Mouse (Mus musculus): ENCODE data around the gene B3galt6. TPM values are rescaled to one million over a fixed set of nuclear protein-coding genes. Genes with fewer than 3 reads are reported as not detected.

The B3galt6 gene
- polyA plus RNA-seq, 1 experiment = 6.6 TPM

DNA sequence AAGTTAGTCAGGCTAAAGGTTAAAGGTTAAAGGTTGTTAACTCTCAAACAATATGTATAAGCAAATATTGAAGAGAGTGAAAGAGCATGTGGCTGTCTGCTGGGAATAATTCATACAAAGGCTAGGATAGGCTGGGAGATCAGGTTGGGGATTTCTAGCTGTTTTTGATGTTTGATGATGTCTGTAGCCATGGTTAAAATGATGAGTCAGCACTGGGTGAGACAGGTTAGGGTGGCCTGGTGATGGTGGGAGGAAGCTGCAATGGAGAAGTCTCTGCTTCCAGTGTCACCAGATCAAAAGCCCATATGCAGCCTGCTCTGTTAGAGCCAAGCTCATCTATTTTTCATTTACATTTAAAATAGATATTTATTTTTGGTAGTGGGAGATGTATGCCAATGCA lies 45.4 kb downstream of the B3galt6 start:
- Histone ChIP-seq H3K4me3 (ENCODE audit: insufficient read depth, poor library complexity, severe bottlenecking) (no peak overlapping the region), H3K27me3 (ENCODE audit: control insufficient read depth, insufficient read depth, insufficient read length) (no peaks in the 10 kb centered on the region), H3K79me3 (ENCODE audit: low read depth) (peaks cover 57% of the 10 kb centered on the region), H3ac (ENCODE audit: control insufficient read depth, insufficient read length, low read depth) (no peak overlapping the region), H3K36me3 (ENCODE audit: control insufficient read depth, insufficient read depth) (peaks cover 57% of the 10 kb centered on the region), H3K79me2 (ENCODE audit: control insufficient read depth, insufficient read depth) (peaks cover 91% of the 10 kb centered on the region)
- no peak for TF ChIP-seq CEBPB (IDR thresholded peaks at IDR 0.05; ENCODE audit: low read depth)
- TF ChIP-seq MYOG (IDR thresholded peaks at IDR 0.05; ENCODE audit: control insufficient read depth, extremely low read depth, insufficient read length) = no peak
- no peak for TF ChIP-seq CTCF (IDR thresholded peaks at IDR 0.05; ENCODE audit: control insufficient read depth, insufficient read depth, insufficient read length)
- no peak for TF ChIP-seq MYOD1 (IDR thresholded peaks at IDR 0.05; ENCODE audit: control insufficient read depth, insufficient read length, low read depth)

DNA sequence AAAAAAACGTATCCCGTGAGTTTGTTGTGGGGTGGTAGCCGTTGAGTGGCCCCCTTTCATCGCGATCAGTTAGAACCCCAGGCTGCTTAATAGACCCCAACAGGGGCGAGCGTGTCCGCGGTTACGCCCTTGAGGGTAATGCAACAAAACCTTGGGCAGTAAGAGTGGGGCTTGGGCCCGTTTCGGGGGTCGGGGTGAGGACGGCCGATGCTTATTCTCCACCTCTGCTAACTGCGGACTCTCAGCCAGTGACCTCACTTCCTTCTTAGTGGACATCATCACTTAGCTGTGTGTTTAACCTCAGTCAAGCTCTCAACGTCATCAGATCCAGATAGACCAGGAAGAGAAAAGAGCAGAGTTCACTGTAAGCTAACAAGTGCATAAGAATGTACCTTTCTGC lies 48.2 kb downstream of the B3galt6 start:
- H3ac ChIP-seq (ENCODE audit: control insufficient read depth, insufficient read length, low read depth) = peak overlapping the region; percentile 94
- peaks cover 28% of the 10 kb centered on the region for H3K36me3 ChIP-seq (ENCODE audit: control insufficient read depth, insufficient read depth)
- peaks cover 64% of the 10 kb centered on the region for H3K79me2 ChIP-seq (ENCODE audit: control insufficient read depth, insufficient read depth)
- H3K27me3 ChIP-seq (ENCODE audit: control insufficient read depth, insufficient read depth, insufficient read length) = no peaks in the 10 kb centered on the region
- TF ChIP-seq FOSL1 (IDR thresholded peaks at IDR 0.05; ENCODE audit: insufficient read depth, low read length, poor library complexity, severe bottlenecking) (no peak), MYOG (IDR thresholded peaks at IDR 0.05; ENCODE audit: control insufficient read depth, extremely low read depth, insufficient read length) (no peak), CTCF (IDR thresholded peaks at IDR 0.05; ENCODE audit: control insufficient read depth, insufficient read depth, insufficient read length) (no peak), MAX (IDR thresholded peaks at IDR 0.05) (no peak), MYOD1 (IDR thresholded peaks at IDR 0.05; ENCODE audit: control insufficient read depth, insufficient read length, low read depth) (no peak), USF1 (IDR thresholded peaks at IDR 0.05; ENCODE audit: low read depth) (no peak), CEBPB (IDR thresholded peaks at IDR 0.05; ENCODE audit: low read depth) (no peak)
- peaks cover 49% of the 10 kb centered on the region for H3K79me3 ChIP-seq (ENCODE audit: low read depth)
- peak overlapping the region; percentile 92 for H3K4me3 ChIP-seq (ENCODE audit: insufficient read depth, poor library complexity, severe bottlenecking)

DNA sequence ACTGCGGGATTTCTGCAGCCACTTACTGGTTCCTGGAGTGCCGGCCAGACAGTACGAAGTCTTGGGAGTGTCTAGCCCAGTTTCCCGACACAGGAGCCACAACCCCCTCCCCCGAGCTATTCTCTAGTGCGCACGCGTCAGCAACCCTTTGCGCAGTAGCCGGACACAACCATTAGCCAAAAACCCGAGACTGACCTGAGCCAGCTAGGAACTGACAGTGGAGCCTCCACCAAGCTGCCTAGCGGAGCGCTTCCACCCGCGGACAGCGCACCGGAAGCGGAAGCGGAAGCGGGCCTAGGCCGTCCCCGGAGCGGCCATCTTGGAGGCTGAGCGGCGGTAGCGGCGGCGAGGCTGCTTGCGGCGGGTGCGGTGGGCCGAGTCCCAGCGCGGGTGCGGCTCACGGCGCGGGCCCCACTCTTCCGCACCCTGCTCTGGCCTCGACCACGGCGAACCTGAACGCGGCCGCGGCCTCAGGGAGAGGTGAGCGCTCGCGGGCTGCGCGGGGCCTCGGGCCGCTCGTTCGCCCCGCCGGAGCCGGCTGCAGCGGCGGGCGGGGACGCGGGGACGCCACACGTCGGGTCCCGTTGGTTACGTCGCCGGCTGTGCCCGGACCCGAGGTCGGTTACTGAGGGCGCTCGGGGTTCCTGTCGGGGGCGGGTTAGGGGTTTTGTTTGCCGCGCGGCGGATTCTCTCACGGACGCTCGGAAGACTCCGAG lies 48.8 kb downstream of the B3galt6 start, which contains the start of gene Ube2j2:
Gene Ube2j2, plus strand, starts transcription at position 298 of the 716 bp plus-strand sequence.
- no peaks in the 10 kb centered on the region for H3K27me3 ChIP-seq (ENCODE audit: control insufficient read depth, insufficient read depth, insufficient read length)
- peak within 1 kb of the TSS; percentile 94 for H3ac ChIP-seq (ENCODE audit: control insufficient read depth, insufficient read length, low read depth)
- TF ChIP-seq MYOG (IDR thresholded peaks at IDR 0.05; ENCODE audit: control insufficient read depth, extremely low read depth, insufficient read length) = no peak
- peak; percentile 66 for TF ChIP-seq MAX (IDR thresholded peaks at IDR 0.05)
- peaks cover 23% of the 10 kb centered on the region for H3K36me3 ChIP-seq (ENCODE audit: control insufficient read depth, insufficient read depth)
- H3K79me2 ChIP-seq (ENCODE audit: control insufficient read depth, insufficient read depth) = peaks cover 58% of the 10 kb centered on the region
- H3K4me3 ChIP-seq (ENCODE audit: insufficient read depth, poor library complexity, severe bottlenecking) = peak within 1 kb of the TSS; percentile 92
- peaks cover 45% of the 10 kb centered on the region for H3K79me3 ChIP-seq (ENCODE audit: low read depth)

DNA sequence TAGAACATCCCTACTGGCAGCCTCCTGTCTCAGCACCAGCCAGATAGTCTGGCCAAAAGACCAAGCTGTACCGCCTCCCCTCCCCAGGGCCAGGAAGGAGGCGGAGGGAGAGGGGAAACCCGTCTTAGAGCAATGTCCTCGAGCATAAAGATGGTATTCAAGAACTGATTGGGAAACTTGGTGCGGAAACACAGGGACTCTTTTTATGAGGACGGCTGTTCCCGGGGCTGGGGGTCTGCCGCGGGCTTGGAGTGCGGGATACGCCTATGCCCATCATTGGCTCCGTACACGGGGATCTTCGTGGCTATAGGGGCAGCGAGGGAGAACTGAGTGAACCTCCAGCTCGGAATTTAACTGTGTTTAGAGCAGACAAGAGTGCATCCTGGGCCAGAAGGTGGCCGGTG lies 49.4 kb downstream of the B3galt6 start:
- TF ChIP-seq MAX (IDR thresholded peaks at IDR 0.05) (no peak), MYOD1 (IDR thresholded peaks at IDR 0.05; ENCODE audit: control insufficient read depth, insufficient read length, low read depth) (no peak), FOSL1 (IDR thresholded peaks at IDR 0.05; ENCODE audit: insufficient read depth, low read length, poor library complexity, severe bottlenecking) (no peak), CEBPB (IDR thresholded peaks at IDR 0.05; ENCODE audit: low read depth) (no peak), CTCF (IDR thresholded peaks at IDR 0.05; ENCODE audit: control insufficient read depth, insufficient read depth, insufficient read length) (no peak), MYOG (IDR thresholded peaks at IDR 0.05; ENCODE audit: control insufficient read depth, extremely low read depth, insufficient read length) (no peak), USF1 (IDR thresholded peaks at IDR 0.05; ENCODE audit: low read depth) (no peak)
- Histone ChIP-seq H3K79me2 (ENCODE audit: control insufficient read depth, insufficient read depth) (peaks cover 51% of the 10 kb centered on the region), H3K36me3 (ENCODE audit: control insufficient read depth, insufficient read depth) (peaks cover 17% of the 10 kb centered on the region), H3K27me3 (ENCODE audit: control insufficient read depth, insufficient read depth, insufficient read length) (no peaks in the 10 kb centered on the region), H3ac (ENCODE audit: control insufficient read depth, insufficient read length, low read depth) (peak overlapping the region; percentile 64), H3K79me3 (ENCODE audit: low read depth) (peaks cover 39% of the 10 kb centered on the region), H3K4me3 (ENCODE audit: insufficient read depth, poor library complexity, severe bottlenecking) (peak overlapping the region; percentile 92)

Other genes with a start within 250 kb of the B3galt6 start
- gene Atad3a, start 231.6 kb downstream of the B3galt6 start, polyA plus RNA-seq (2012; fragmentation: generic; extraction: Trizol) = 72.9 TPM
- gene Vwa1, start 218.0 kb downstream of the B3galt6 start, polyA plus RNA-seq (2012; fragmentation: generic; extraction: Trizol) = 1.0 TPM
- 0.18 TPM for gene Tmem88b, start 206.8 kb downstream of the B3galt6 start, polyA plus RNA-seq (2012; fragmentation: generic; extraction: Trizol)
- not detected for gene Ankrd65, start 202.2 kb downstream of the B3galt6 start, polyA plus RNA-seq (2012; fragmentation: generic; extraction: Trizol)
- gene Mrpl20, start 189.8 kb downstream of the B3galt6 start, polyA plus RNA-seq (2012; fragmentation: generic; extraction: Trizol) = 262 TPM
- gene Ccnl2, start 180.2 kb downstream of the B3galt6 start, polyA plus RNA-seq (2012; fragmentation: generic; extraction: Trizol) = 18.8 TPM
- gene Aurkaip1, start 161.4 kb downstream of the B3galt6 start, polyA plus RNA-seq (2012; fragmentation: generic; extraction: Trizol) = 140 TPM
- 38.0 TPM for gene Mxra8, start 153.0 kb downstream of the B3galt6 start, polyA plus RNA-seq (2012; fragmentation: generic; extraction: Trizol)
- gene Dvl1, start 145.2 kb downstream of the B3galt6 start, polyA plus RNA-seq (2012; fragmentation: generic; extraction: Trizol) = 46.6 TPM
- 0.08 TPM for gene Tas1r3, start 129.3 kb downstream of the B3galt6 start, polyA plus RNA-seq (2012; fragmentation: generic; extraction: Trizol)
- 11.8 TPM for gene Cptp, start 123.2 kb downstream of the B3galt6 start, polyA plus RNA-seq (2012; fragmentation: generic; extraction: Trizol)
- 68.4 TPM for gene Ints11, start 123.1 kb downstream of the B3galt6 start, polyA plus RNA-seq (2012; fragmentation: generic; extraction: Trizol)
- 30.7 TPM for gene Pusl1, start 100.9 kb downstream of the B3galt6 start, polyA plus RNA-seq (2012; fragmentation: generic; extraction: Trizol)
- 31.0 TPM for gene Acap3, start 100.8 kb downstream of the B3galt6 start, polyA plus RNA-seq (2012; fragmentation: generic; extraction: Trizol)
- gene Ube2j2, start 48.8 kb downstream of the B3galt6 start, polyA plus RNA-seq (2012; fragmentation: generic; extraction: Trizol) = 68.2 TPM
- 2.4 TPM for gene C1qtnf12, start 30.3 kb downstream of the B3galt6 start, polyA plus RNA-seq (2012; fragmentation: generic; extraction: Trizol)
- gene Sdf4, start 223 bp upstream of the B3galt6 start, polyA plus RNA-seq (2012; fragmentation: generic; extraction: Trizol) = 141 TPM
- 0.54 TPM for gene Tnfrsf4, start 21.2 kb upstream of the B3galt6 start, polyA plus RNA-seq (2012; fragmentation: generic; extraction: Trizol)
- gene Tnfrsf18, start 33.5 kb upstream of the B3galt6 start, polyA plus RNA-seq (2012; fragmentation: generic; extraction: Trizol) = 0.30 TPM
- gene Ttll10, start 66.8 kb upstream of the B3galt6 start, polyA plus RNA-seq (2012; fragmentation: generic; extraction: Trizol) = not detected
- 19.2 TPM for gene 9430015G10Rik, start 117.3 kb upstream of the B3galt6 start, polyA plus RNA-seq (2012; fragmentation: generic; extraction: Trizol)
- 0.40 TPM for gene Rnf223, start 137.9 kb upstream of the B3galt6 start, polyA plus RNA-seq (2012; fragmentation: generic; extraction: Trizol)
- 16.7 TPM for gene Agrn, start 204.8 kb upstream of the B3galt6 start, polyA plus RNA-seq (2012; fragmentation: generic; extraction: Trizol)
- gene Isg15, start 208.2 kb upstream of the B3galt6 start, polyA plus RNA-seq (2012; fragmentation: generic; extraction: Trizol) = 1.0 TPM
- 0.29 TPM for gene AW011738, start 210.7 kb upstream of the B3galt6 start, polyA plus RNA-seq (2012; fragmentation: generic; extraction: Trizol)
- 0.02 TPM for gene Perm1, start 223.2 kb upstream of the B3galt6 start, polyA plus RNA-seq (2012; fragmentation: generic; extraction: Trizol)
- 7.5 TPM for gene Plekhn1, start 242.2 kb upstream of the B3galt6 start, polyA plus RNA-seq (2012; fragmentation: generic; extraction: Trizol)
- gene Noc2l, start 243.4 kb upstream of the B3galt6 start, polyA plus RNA-seq (2012; fragmentation: generic; extraction: Trizol) = 106 TPM

Data from C2C12 (cell line).